Mouse (Mus musculus): ENCODE results near the gene Pxt1. TPM values are rescaled to one million over a fixed set of nuclear protein-coding genes. Genes with fewer than 3 reads are reported as not detected.

Pxt1 gene
- polyA plus RNA-seq, 1 experiment from 2014 or later, result not detected

DNA sequence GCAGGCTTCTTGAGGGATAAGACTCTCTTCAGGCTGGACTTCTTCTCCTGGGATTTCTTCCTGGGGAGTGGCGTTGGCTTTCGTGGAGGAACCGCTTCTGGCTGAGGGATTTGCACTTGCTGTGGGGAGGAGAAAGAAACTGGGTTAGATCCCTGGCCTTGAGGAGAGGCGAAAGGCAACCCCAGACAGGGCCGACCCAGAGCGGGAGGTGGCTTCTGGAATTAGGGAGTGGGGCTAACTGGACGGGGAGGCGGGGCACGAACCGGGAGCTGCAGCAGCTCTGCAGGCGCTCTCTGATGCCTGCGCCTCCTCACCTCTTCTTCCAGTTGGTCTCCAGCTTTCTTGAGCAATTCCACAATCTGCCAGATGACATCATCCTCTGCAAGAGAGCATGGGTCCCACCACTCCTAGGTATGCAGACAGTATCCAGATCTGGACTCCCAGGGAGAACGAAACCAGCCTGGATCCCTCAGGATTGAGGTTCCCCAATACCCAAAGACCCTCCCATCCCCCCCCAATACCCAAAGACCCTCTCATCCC lies 38.2 kb downstream of the Pxt1 start:
- WGBS, result 62% methylated on average over 13 of the region's 13 CpGs
- Histone ChIP-seq H3K4me3 (no peak overlapping the region), H3K9me3 (replicated peaks) (no peaks in the 10 kb centered on the region), H3K27me3 (peaks cover 20% of the 10 kb centered on the region), H3K4me1 (peaks cover 19% of the 10 kb centered on the region), H3K4me2 (no peak overlapping the region), H3K36me3 (ENCODE audit: poor library complexity, severe bottlenecking) (no peaks in the 10 kb centered on the region), H3K9ac (no peak overlapping the region), H3K27ac (no peak overlapping the region)
- ATAC-seq, result no peak

DNA sequence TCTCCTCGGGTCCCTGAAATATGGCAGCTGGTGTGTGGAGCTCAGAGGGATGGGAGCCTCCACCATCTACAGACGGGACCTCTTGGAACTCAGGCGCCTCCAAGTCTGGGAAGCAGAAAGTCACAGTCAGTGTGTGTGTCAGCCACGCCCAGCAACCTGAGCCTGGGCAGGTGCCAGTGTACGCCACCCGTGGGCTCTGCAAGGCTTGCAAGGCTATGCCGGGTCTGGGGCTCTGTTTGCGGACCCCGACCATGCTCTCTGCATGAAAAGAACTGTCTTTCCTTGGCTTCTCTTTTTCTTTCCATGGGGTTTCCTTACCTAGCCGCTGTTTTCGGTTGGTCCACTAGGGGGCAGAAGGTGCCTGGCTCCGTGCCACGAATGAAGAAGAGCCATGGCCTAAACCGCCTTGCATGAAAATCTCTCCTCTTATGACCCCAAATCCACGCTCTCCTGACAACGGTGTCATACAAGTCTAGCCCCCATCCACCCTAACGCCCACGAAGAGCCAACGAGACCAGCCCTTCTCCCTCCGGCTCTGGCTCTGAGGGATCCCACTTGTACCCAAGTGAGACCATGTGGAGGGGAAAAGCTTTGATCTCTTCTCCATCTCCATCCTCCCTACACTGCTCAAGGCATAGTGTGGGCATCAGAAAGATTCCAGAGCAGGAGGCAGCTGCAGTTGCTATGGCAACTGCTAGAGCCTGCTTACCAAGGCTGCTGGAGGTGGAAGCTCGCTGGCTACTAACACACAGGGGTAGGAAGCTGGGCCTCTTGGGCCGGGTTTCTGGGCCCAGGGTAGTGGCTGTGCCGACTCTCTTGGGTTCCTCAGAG lies 38.9 kb downstream of the Pxt1 start:
- 27% methylated on average over 23 of the region's 23 CpGs for WGBS
- Histone ChIP-seq H3K9me3 (replicated peaks) (no peaks in the 10 kb centered on the region), H3K4me1 (peaks cover 18% of the 10 kb centered on the region), H3K27me3 (peaks cover 13% of the 10 kb centered on the region), H3K4me3 (no peak overlapping the region), H3K27ac (peak overlapping the region; percentile 51), H3K9ac (0 out of 2 replicates have a peak overlapping the region, but pooled peaks have one; percentile 12), H3K36me3 (ENCODE audit: poor library complexity, severe bottlenecking) (no peaks in the 10 kb centered on the region), H3K4me2 (no peak overlapping the region)
- peak; percentile 71 for ATAC-seq

DNA sequence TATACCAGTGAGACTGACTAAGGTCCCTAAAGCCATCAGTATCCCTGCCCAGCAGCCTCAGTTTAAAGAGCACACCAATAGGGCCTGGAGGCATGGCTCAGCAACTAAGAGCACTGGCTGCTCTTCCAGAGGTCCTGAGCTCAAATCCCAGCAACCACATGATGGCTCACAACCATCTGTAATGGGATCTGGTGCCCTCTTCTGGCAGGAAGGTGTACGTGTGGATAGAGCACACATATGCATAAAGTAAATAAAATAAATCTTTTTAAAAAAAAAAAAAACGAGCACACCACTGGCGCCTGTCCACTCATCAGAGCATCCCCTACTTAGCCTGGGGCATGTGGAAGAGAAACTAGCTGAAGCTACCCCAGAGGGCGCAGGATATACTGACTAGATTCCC lies 42.1 kb downstream of the Pxt1 start:
- Histone ChIP-seq H3K27ac (no peak overlapping the region), H3K4me2 (no peak overlapping the region), H3K9me3 (replicated peaks) (no peaks in the 10 kb centered on the region), H3K27me3 (no peaks in the 10 kb centered on the region), H3K9ac (no peak overlapping the region), H3K4me3 (no peak overlapping the region), H3K4me1 (peaks cover 10% of the 10 kb centered on the region), H3K36me3 (ENCODE audit: poor library complexity, severe bottlenecking) (no peaks in the 10 kb centered on the region)
- no peak for ATAC-seq
- 75% methylated on average over 4 of the region's 4 CpGs for WGBS

DNA sequence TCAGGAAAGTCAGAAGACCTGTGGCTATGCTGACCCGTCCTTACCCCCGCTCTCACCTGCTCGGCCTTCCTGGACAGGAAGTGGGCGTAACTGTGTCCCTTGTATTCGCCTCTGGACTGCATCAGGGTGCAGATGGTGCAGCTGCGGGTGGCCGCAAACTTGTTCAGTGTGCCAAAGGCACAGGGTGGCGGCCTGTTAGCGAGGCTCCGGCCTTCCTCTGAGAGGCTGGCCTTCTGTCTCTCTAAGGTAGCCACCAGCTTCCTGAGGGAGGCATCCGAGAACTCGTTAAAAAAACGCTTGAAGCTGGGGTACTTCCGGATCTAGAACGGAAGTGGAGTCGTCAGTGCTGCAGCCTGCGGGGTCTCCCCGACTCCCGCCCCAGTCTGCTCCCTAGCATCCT lies 44.2 kb downstream of the Pxt1 start:
- H3K4me1 ChIP-seq, result peaks cover under 1% of the 10 kb centered on the region
- 82% methylated on average over 19 of the region's 19 CpGs for WGBS
- no peak overlapping the region for H3K4me2 ChIP-seq
- no peak for ATAC-seq
- no peak overlapping the region for H3K4me3 ChIP-seq
- no peaks in the 10 kb centered on the region for H3K36me3 ChIP-seq (ENCODE audit: poor library complexity, severe bottlenecking)
- no peaks in the 10 kb centered on the region for H3K9me3 ChIP-seq (replicated peaks)
- no peak overlapping the region for H3K27ac ChIP-seq
- H3K9ac ChIP-seq, result no peak overlapping the region
- H3K27me3 ChIP-seq, result no peaks in the 10 kb centered on the region

DNA sequence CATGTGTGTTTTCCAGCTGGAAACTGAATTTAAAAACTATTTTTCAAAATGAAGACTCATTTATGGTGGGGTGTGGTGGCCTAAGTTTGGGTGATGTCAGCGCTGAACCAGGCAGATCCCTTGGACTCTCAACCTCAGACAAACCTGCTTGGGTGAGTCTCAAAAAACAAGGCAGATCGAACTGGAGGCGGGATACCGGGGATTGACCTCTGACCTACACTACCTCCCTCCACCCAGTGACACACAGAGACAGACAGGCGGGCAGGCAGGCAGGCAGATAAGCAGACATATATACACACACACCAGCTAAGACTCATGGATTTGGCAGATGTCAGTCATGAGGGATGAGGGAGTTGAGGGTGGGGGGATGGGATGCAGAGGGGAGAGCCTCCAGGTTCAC lies 45.4 kb downstream of the Pxt1 start:
- H3K9ac ChIP-seq, result no peak overlapping the region
- no peak overlapping the region for H3K27ac ChIP-seq
- H3K27me3 ChIP-seq, result no peaks in the 10 kb centered on the region
- H3K4me2 ChIP-seq, result no peak overlapping the region
- H3K4me1 ChIP-seq, result no peaks in the 10 kb centered on the region
- no peaks in the 10 kb centered on the region for H3K9me3 ChIP-seq (replicated peaks)
- no peak for ATAC-seq
- no peak overlapping the region for H3K4me3 ChIP-seq
- WGBS, result 78% methylated on average over 5 of the region's 5 CpGs
- no peaks in the 10 kb centered on the region for H3K36me3 ChIP-seq (ENCODE audit: poor library complexity, severe bottlenecking)

DNA sequence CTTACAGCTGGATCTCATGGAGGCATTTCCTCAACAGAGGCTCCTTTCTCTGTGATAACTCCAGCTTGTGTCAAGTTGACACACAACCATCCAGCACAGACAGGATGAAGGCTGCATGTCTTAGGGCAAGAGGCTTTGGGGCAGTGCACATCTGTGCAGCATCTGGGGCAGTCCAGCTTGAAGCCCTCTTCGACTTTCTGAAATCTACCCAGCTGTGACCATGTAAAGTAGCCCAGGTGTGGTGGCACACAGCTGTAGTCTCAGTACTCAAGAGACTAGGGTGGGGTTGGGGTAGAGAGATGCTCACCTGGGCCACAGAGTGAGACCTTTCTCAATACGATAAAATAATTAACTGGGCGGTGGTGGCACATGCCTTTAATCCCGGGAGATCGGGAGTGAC lies 45.8 kb downstream of the Pxt1 start:
- no peak for ATAC-seq
- Histone ChIP-seq H3K4me2 (no peak overlapping the region), H3K36me3 (ENCODE audit: poor library complexity, severe bottlenecking) (no peaks in the 10 kb centered on the region), H3K27me3 (no peaks in the 10 kb centered on the region), H3K9me3 (replicated peaks) (no peaks in the 10 kb centered on the region), H3K4me3 (no peak overlapping the region), H3K4me1 (no peaks in the 10 kb centered on the region), H3K27ac (no peak overlapping the region), H3K9ac (no peak overlapping the region)
- 92% methylated on average over 5 of the region's 5 CpGs for WGBS

DNA sequence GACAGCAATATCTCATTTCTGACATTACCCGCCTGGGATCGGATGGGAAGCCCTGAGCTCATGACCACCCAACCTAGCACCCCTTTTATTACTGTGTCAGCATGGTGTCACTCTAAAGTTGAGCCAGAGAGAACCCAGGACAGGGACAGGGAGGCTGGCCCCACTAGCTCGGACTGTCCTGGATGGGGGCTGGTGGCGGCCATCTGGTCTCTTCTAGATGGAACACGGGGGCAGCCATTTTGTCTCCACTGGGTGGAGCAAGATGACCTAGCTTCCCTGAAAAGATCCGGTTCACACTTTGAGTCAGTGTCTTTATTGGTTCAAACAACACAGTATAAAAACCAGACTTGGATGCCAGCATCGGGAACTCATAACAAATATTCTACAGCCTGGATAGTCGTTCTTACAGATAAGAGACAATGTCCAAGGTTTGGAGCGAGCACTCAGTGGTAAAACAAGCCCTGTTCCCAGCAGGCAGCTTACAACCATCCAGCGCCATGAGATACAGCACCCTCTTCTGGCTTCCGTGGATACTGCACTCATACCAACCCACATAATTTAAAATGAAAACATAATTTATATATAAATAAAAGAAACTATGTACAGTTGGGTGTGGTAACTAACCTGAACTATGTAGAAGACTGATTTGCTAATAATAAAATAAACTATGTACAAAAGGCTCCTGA lies 47.4 kb downstream of the Pxt1 start:
- WGBS, result 94% methylated on average over 11 of the region's 11 CpGs
- H3K9me3 ChIP-seq (replicated peaks), result no peaks in the 10 kb centered on the region
- ATAC-seq, result no peak
- no peak overlapping the region for H3K4me2 ChIP-seq
- no peak overlapping the region for H3K27ac ChIP-seq
- no peak overlapping the region for H3K4me3 ChIP-seq
- no peaks in the 10 kb centered on the region for H3K36me3 ChIP-seq (ENCODE audit: poor library complexity, severe bottlenecking)
- no peaks in the 10 kb centered on the region for H3K4me1 ChIP-seq
- H3K27me3 ChIP-seq, result no peaks in the 10 kb centered on the region
- H3K9ac ChIP-seq, result no peak overlapping the region

DNA sequence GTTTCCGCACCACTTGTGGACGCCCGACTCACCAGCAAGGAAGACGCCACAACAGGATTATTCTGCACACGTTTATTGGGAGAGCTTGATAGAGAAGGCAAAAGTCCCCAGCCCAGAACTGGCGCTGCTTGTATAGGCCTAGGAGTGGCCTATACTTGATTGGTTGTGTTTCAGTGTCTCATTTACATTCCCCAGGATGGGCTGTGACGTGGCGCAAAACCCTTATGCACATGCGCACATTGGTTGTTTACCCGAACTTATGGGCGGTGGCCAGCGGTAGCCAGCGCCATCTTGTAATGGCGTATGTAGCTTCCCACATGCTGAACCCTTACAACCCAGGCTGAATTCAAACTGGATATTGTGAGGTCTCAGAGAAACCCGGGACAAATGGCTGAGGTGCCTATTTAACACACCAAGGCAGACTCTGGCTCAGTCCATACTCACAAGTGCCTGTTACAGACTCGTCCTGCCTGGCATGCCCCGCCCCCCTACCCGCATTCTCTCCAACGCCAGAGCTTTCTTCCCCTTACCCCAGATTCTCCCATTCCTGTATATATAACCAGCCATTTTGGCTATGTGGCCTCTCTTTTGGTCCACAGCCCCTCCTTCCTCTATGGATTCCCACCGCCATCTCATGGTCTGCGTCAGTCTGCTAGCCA lies 48.3 kb downstream of the Pxt1 start:
- Histone ChIP-seq H3K4me2 (no peak overlapping the region), H3K4me1 (no peaks in the 10 kb centered on the region), H3K27me3 (no peaks in the 10 kb centered on the region), H3K9me3 (replicated peaks) (no peaks in the 10 kb centered on the region), H3K36me3 (ENCODE audit: poor library complexity, severe bottlenecking) (no peaks in the 10 kb centered on the region), H3K9ac (no peak overlapping the region), H3K4me3 (no peak overlapping the region), H3K27ac (no peak overlapping the region)
- no peak for ATAC-seq
- WGBS, result 95% methylated on average over 21 of the region's 21 CpGs

DNA sequence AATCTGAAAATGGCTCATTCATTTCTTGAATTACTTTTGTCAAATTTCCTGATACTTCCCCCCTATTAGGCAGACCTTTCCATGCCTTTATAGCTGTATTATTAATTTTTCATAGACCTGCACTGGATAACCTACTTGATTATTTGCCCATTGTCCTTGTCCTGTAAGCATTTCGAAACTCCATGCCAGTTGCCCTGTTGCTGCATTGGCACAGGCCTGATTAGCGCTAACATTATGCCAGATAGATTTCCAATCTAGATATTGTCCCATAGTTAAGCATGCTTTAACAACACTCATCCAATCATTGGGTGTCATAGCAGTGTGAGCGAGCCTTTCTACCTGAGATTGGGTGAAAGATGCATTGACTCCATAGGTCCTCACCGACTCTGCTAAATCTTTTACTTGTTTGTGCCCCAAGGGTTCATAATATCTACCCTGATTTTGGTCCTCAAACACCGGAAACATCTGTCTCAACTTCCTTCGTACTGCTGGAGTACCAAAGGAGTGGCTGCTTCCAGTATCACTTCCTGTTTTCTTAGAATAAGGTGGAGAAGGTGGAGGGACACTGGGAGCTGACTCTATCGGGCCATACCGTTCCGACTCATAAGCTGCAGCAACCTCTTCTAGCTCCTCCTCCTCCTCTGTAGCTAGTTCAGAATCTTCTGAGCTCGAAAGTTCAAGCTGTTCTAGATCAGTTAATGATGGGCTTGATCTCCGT lies 49.4 kb downstream of the Pxt1 start:
- no peaks in the 10 kb centered on the region for H3K36me3 ChIP-seq (ENCODE audit: poor library complexity, severe bottlenecking)
- WGBS, result 91% methylated on average over 11 of the region's 11 CpGs
- ATAC-seq, result no peak
- no peaks in the 10 kb centered on the region for H3K4me1 ChIP-seq
- no peak overlapping the region for H3K4me3 ChIP-seq
- no peaks in the 10 kb centered on the region; the same call in 1 of the 2 replicates for H3K9me3 ChIP-seq (replicated peaks)
- no peak overlapping the region for H3K27ac ChIP-seq
- no peak overlapping the region for H3K9ac ChIP-seq
- H3K4me2 ChIP-seq, result no peak overlapping the region
- H3K27me3 ChIP-seq, result no peaks in the 10 kb centered on the region

DNA sequence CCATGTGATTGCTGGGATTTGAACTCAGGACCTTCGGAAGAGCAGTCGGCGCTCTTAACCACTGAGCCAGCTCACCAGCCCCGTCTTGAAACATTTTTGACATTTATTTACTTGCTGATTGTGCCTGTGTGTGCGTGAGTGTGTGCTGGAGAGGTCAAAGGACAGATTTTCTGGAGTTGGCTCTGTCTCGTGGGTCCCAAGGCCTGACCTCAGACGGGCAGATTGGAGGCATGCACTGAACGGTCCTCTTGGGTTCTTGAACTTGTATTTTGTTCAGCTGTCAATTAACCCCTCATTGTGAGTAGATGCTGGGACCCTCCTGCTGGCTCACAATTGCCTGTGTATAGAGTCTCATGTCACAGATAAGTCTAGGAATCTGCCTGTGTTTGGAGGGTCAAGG lies 57.4 kb downstream of the Pxt1 start:
- Histone ChIP-seq H3K9me3 (replicated peaks) (peaks cover 10% of the 10 kb centered on the region), H3K4me2 (no peak overlapping the region), H3K4me3 (no peak overlapping the region), H3K27me3 (0 out of 2 replicates have a peak, but pooled peaks cover 4% of the 10 kb centered on the region), H3K9ac (no peak overlapping the region), H3K36me3 (ENCODE audit: poor library complexity, severe bottlenecking) (no peaks in the 10 kb centered on the region), H3K27ac (no peak overlapping the region), H3K4me1 (no peaks in the 10 kb centered on the region)
- ATAC-seq, result no peak
- 80% methylated on average over 8 of the region's 8 CpGs for WGBS

DNA sequence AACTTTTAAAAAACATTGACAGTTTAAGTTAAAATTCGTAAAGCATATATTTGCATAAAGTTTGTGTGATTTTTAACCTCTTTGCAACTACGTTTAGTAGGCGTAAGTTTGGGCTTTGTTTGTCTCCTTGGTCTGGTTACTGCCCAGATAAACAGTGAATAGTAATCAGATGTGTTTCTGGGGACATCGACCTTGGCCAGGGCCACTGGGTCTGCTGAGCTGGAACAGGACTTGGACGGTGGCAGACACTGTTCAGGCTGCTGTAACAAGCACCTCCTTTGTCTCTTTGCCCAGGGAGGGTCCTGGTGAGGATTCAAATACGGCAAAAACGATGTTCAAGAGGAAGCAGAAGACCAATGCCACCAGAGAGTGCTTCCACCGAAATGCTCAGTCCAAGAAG lies 58.4 kb downstream of the Pxt1 start:
- Histone ChIP-seq H3K4me2 (no peak overlapping the region), H3K9ac (no peak overlapping the region), H3K36me3 (ENCODE audit: poor library complexity, severe bottlenecking) (no peaks in the 10 kb centered on the region), H3K4me1 (peaks cover under 1% of the 10 kb centered on the region; the same call in 1 of the 2 replicates), H3K4me3 (no peak overlapping the region), H3K27me3 (peaks cover 10% of the 10 kb centered on the region; the same call in 1 of the 2 replicates), H3K9me3 (replicated peaks) (peaks cover 10% of the 10 kb centered on the region), H3K27ac (no peak overlapping the region)
- WGBS, result 87% methylated on average over 8 of the region's 8 CpGs
- no peak for ATAC-seq

Data from forebrain, embryonic 13.5 days (tissue).